Mouse (Mus musculus) embryonic facial prominence, embryonic 11.5 days (tissue): ENCODE results near the gene Cadps2. TPM values are rescaled to one million over a fixed set of nuclear protein-coding genes. Genes with fewer than 3 reads are reported as not detected.

Experiments used
- ATAC-seq: fragments of 200-750 bp; cut with Nextera tagmentation; replicated peaks from 2 replicates; pipeline ENCODE4 v1.8.0; 2017; ENCODE audit warnings: low read depth; ENCODE audit not compliant: insufficient number of reproducible peaks, low FRiP score, low TSS enrichment
- DNase-seq: peaks from one replicate; pipeline ENCODE4 v3.0.0-alpha.2; 2015; ENCODE audit warnings: low spot score
- H3K27ac ChIP-seq: fragments of 300-500 bp; sonication (generic); replicated peaks from 2 replicates; pipeline ENCODE4 v1.5.1; 2014; ENCODE audit warnings: mild to moderate bottlenecking, low read depth, low read length, control low read depth
- H3K27me3 ChIP-seq: fragments of 300-500 bp; sonication (generic); 2 replicates; pipeline ENCODE4 v1.6.1; 2014; ENCODE audit warnings: mild to moderate bottlenecking, low read length, moderate library complexity, mixed read lengths; ENCODE audit not compliant: control insufficient read depth, insufficient read depth
- H3K36me3 ChIP-seq: fragments of 300-500 bp; sonication (generic); replicated peaks from 2 replicates; pipeline ENCODE4 v1.6.1; 2014; ENCODE audit warnings: low read depth, mild to moderate bottlenecking, low read length, moderate library complexity, mixed read lengths; ENCODE audit not compliant: control insufficient read depth, insufficient read depth
- H3K4me1 ChIP-seq: fragments of 300-500 bp; sonication (generic); 2 replicates; pipeline ENCODE4 v1.6.1; 2014; ENCODE audit warnings: low read length, mixed read lengths; ENCODE audit not compliant: control insufficient read depth, insufficient read depth
- H3K4me2 ChIP-seq: fragments of 300-500 bp; sonication (generic); 2 replicates; pipeline ENCODE4 v1.6.1; 2014; ENCODE audit warnings: low read depth, mild to moderate bottlenecking, control low read depth, low read length, moderate library complexity
- H3K4me3 ChIP-seq: fragments of 300-500 bp; sonication (generic); 2 replicates; pipeline ENCODE4 v1.5.1; 2014; ENCODE audit warnings: low read depth, low read length, control low read depth
- H3K9ac ChIP-seq: fragments of 300-500 bp; sonication (generic); replicated peaks from 2 replicates; pipeline ENCODE4 v1.6.1; 2014; ENCODE audit warnings: mild to moderate bottlenecking, control low read depth, low read length
- H3K9me3 ChIP-seq: fragments of 300-500 bp; sonication (generic); replicated peaks from 2 replicates; pipeline ENCODE4 v1.6.1; 2016; ENCODE audit warnings: mild to moderate bottlenecking, low read length, inconsistent platforms, mixed read lengths; ENCODE audit not compliant: control insufficient read depth
- WGBS: fragments of 180-500 bp; shearing (Covaris S2); extraction: QIAGEN DNeasy Blood & Tissue Kit; methylation state at CpG from one replicate; pipeline ENCODE4 v1.1.7; 2014; 5-methylcytosine and 5-hydroxymethylcytosine counted together
- polyA plus RNA-seq: library from polyadenylated mRNA; unstranded; fragments of >200 nt; fragmentation: Nextera tagmentation; extraction: Ambion mirVana; gene quantifications from 2 replicates; pipeline ENCODE4 v1.2.1, GENCODE M21; 2014

Gene Cadps2
- polyA plus RNA-seq, 1 experiment from 2014 or later, result 2.8 TPM

DNA sequence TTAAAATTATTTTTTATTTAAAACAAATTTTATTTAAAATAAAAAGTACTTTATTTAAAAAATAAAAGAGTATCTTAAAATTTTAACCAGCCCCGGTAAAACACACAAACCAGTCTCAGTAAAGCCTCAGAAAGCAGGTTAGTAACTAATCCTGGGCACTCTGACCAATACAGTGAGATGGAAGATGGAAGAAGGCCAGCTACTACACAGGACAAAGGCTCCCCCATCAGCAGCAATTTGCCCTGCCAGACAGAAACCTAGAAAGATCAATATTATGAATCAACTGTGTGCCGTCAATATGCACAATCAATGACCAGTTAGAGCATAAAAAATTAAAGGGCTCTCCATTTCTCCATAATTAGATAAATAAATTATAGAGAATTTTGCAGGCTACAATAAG lies 9.9 kb downstream of the Cadps2 start:
- no peak overlapping the region for H3K4me3 ChIP-seq
- no peaks in the 10 kb centered on the region for H3K9me3 ChIP-seq
- no peak overlapping the region for H3K27ac ChIP-seq
- DNase-seq, result no peak
- H3K27me3 ChIP-seq, result no peaks in the 10 kb centered on the region; the same call in 1 of the 2 replicates
- no peaks in the 10 kb centered on the region for H3K36me3 ChIP-seq
- no peaks in the 10 kb centered on the region for H3K4me1 ChIP-seq
- ATAC-seq, result no peak
- 88% methylated on average over 2 of the region's 2 CpGs for WGBS
- no peak overlapping the region for H3K9ac ChIP-seq
- H3K4me2 ChIP-seq, result no peak overlapping the region

DNA sequence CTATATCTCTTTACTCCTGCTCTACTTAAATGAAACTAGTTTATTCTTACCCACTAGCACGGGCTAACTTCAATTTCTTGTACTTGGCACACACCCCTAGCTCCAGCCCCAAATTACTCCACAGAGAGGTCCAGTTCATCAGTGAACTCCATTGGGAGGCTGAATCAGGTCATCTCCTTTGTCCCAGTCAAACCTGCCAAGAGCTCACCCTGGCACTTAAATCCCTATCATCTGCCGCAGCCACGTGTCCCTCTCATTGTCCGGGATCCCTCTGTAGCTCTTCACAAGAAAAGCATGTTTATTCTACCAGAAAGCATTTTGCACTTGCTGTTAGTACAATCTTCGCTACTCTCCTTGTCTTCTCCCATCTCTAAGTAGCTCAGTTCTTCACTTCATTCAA lies 17.4 kb downstream of the Cadps2 start:
- no peaks in the 10 kb centered on the region for H3K9me3 ChIP-seq
- no peak overlapping the region for H3K9ac ChIP-seq
- H3K4me2 ChIP-seq, result no peak overlapping the region
- 85% methylated on average over 5 of the region's 5 CpGs for WGBS
- H3K27me3 ChIP-seq, result no peaks in the 10 kb centered on the region
- no peak overlapping the region for H3K4me3 ChIP-seq
- H3K4me1 ChIP-seq, result no peaks in the 10 kb centered on the region
- DNase-seq (no peak), ATAC-seq (no peak)
- no peak overlapping the region for H3K27ac ChIP-seq
- H3K36me3 ChIP-seq, result no peaks in the 10 kb centered on the region

DNA sequence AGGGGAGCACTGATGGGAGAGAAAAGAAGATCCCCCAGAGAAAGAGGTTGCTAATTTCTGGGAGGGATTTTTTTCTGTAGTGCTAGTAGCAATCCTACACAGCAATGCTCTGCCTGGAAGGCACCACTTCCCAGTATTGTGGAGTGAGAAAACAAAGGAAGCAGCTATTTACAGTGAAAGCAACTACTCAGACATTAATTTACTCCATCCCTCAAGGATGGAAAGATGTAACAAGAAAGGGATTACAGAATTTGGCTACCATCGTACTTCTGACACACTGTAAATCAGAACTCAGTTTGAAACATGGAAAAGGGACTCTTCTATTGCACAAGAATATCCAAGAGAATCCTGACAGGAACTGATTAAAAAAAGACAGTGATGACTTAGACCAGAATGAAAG lies 29.1 kb downstream of the Cadps2 start:
- Histone ChIP-seq H3K4me1 (no peaks in the 10 kb centered on the region), H3K9me3 (no peaks in the 10 kb centered on the region), H3K4me2 (no peak overlapping the region), H3K4me3 (no peak overlapping the region), H3K27ac (no peak overlapping the region), H3K27me3 (no peaks in the 10 kb centered on the region), H3K36me3 (no peaks in the 10 kb centered on the region), H3K9ac (no peak overlapping the region)
- WGBS, result 89% methylated on average over 1 of the region's 1 CpGs
- ATAC-seq, result no peak
- DNase-seq, result no peak

DNA sequence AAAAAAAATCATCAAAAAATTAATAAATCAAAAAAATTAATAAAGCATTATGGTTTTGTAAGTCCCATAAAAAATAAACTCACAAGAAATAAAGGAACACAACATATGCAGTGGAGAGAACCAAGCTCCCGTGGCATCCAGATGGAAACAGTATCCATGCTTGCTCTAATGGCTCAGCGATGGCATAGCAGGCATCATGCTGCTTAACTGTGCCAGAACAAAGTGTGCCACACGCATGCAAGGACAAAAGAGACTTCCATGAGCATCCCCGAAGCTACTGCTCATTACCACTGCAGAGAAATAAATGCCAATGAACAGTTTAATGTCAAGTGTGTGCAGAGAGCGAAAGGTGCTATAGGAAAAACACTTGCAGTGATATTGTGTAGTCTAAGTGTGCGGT lies 29.9 kb downstream of the Cadps2 start:
- Histone ChIP-seq H3K9ac (no peak overlapping the region), H3K27ac (no peak overlapping the region), H3K27me3 (no peaks in the 10 kb centered on the region), H3K4me2 (no peak overlapping the region), H3K9me3 (no peaks in the 10 kb centered on the region), H3K4me1 (no peaks in the 10 kb centered on the region), H3K36me3 (no peaks in the 10 kb centered on the region), H3K4me3 (no peak overlapping the region)
- 85% methylated on average over 6 of the region's 6 CpGs for WGBS
- DNase-seq (no peak), ATAC-seq (no peak)

DNA sequence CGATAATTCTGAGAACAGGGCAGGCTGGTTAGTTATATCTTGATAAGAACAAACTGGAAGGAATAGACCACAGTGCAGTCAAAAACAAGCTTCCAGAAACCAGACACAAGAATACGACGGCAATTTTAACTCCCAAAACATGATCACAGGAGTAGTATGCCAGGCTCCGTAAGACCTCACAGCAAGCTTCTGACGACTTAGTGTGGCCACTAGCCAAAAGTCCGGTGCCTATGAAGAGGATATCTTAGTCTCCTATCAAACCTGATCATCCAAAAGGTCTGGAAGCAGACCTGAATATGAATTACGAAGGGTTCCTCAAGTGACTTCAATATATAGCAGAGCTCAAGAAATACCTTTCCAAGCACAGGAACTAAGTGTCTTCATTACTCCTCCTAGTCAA lies 33.9 kb downstream of the Cadps2 start:
- 91% methylated on average over 7 of the region's 7 CpGs for WGBS
- Histone ChIP-seq H3K27ac (no peak overlapping the region), H3K4me3 (no peak overlapping the region), H3K9me3 (no peaks in the 10 kb centered on the region), H3K4me1 (no peaks in the 10 kb centered on the region), H3K36me3 (no peaks in the 10 kb centered on the region), H3K27me3 (no peaks in the 10 kb centered on the region), H3K4me2 (no peak overlapping the region), H3K9ac (no peak overlapping the region)
- DNase-seq (no peak), ATAC-seq (no peak)

DNA sequence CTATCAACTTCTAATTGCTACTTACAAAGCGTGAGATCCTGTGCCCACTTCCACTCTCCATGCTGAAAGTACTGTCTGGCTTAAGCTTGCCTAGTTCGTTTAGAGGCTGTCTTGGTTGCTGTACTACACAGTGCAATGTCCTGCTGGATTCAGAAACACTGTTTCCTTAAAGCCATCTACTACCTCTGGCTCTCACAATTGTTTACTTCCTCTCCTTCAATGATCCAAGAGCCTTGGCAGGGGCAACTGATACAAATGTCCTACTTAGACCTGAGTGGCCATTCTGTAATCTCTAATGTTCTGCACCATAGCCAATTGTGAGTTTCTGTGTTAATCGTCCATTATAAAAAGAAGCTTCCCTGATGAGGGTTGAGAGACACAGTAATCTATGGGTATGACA lies 47.4 kb downstream of the Cadps2 start:
- Histone ChIP-seq H3K4me2 (no peak overlapping the region), H3K27me3 (no peaks in the 10 kb centered on the region), H3K27ac (no peak overlapping the region), H3K36me3 (no peaks in the 10 kb centered on the region), H3K4me1 (no peaks in the 10 kb centered on the region), H3K9me3 (no peaks in the 10 kb centered on the region), H3K9ac (no peak overlapping the region), H3K4me3 (no peak overlapping the region)
- ATAC-seq (no peak), DNase-seq (no peak)
- 82% methylated on average over 3 of the region's 3 CpGs for WGBS

DNA sequence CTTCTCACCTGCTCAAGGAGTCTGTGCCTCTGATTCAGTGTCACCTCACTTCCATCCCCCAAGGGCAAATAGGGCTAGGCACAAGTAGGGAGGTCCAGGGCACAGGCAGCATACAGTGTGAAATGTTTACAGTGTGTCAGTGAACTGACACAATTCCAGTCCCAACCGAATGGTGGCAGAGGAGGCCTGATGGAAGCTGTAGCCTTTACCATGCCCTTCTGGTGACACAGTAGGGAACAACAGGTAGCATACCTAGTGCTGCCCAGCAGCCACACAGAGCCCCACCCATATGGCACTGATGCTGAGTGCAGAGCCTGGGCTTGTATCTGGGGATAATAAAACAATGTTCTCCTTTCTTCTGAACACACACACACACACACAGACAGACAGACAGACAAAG lies 61.6 kb downstream of the Cadps2 start:
- Histone ChIP-seq H3K4me1 (no peaks in the 10 kb centered on the region), H3K9me3 (no peaks in the 10 kb centered on the region), H3K27me3 (no peaks in the 10 kb centered on the region), H3K4me2 (no peak overlapping the region), H3K36me3 (no peaks in the 10 kb centered on the region), H3K4me3 (no peak overlapping the region), H3K27ac (no peak overlapping the region), H3K9ac (no peak overlapping the region)
- DNase-seq (no peak), ATAC-seq (no peak; the same call in 1 of the 2 replicates)
- WGBS, result 23% methylated on average over 1 of the region's 1 CpGs

DNA sequence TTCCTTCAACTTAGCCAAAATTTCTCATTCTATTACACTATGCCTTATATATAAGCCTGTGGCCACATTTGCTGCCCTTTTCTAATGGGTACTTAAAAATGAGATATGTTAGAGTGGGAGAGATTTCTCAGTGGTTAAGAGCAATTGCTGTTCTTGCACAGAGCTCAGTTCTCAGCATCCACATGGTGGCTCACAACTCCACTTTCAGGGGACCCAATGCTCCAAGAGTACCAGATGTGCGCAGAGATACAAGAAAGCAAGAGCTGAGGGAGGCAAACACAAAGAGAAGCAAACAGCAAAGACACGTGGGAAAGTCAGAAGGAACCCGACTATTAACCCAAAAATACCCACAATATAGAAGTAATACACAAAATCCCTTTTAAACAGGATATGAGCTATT lies 77.0 kb downstream of the Cadps2 start:
- no peak overlapping the region for H3K9ac ChIP-seq
- H3K4me3 ChIP-seq, result no peak overlapping the region
- ATAC-seq (no peak), DNase-seq (no peak)
- H3K9me3 ChIP-seq, result no peaks in the 10 kb centered on the region
- H3K36me3 ChIP-seq, result no peaks in the 10 kb centered on the region
- WGBS, result 58% methylated on average over 3 of the region's 3 CpGs
- H3K4me1 ChIP-seq, result no peaks in the 10 kb centered on the region
- no peaks in the 10 kb centered on the region for H3K27me3 ChIP-seq
- H3K4me2 ChIP-seq, result no peak overlapping the region
- H3K27ac ChIP-seq, result no peak overlapping the region
